Mouse (Mus musculus): ENCODE results near the gene Gm19345.

The Gm19345 gene

GRCm38 (mm10) chr7:19829694-19830093 is 22.1 kb upstream of the Gm19345 start:
- DNase-seq (ENCODE audit: low spot score): no peak

GRCm38 (mm10) chr7:19830682-19831156 is 21.1 kb upstream of the Gm19345 start:
- peak; percentile 95 for DNase-seq (ENCODE audit: low spot score)

GRCm38 (mm10) chr7:19831837-19832236 is 20.0 kb upstream of the Gm19345 start:
- no peak for DNase-seq (ENCODE audit: low spot score)

GRCm38 (mm10) chr7:19834055-19834454 is 17.7 kb upstream of the Gm19345 start:
- no peak for DNase-seq (ENCODE audit: low spot score)

- DNase-seq (ENCODE audit: low spot score): no peak
These were observed 15.0 kb upstream of the Gm19345 start for GRCm38 (mm10) chr7:19836843-19837242.

GRCm38 (mm10) chr7:19840371-19840770 is 11.4 kb upstream of the Gm19345 start:
- DNase-seq (ENCODE audit: low spot score): no peak

GRCm38 (mm10) chr7:19840936-19841335 is 10.9 kb upstream of the Gm19345 start:
- DNase-seq (ENCODE audit: low spot score): no peak

GRCm38 (mm10) chr7:19841686-19842413 is 10.0 kb upstream of the Gm19345 start:
- no peak for DNase-seq (ENCODE audit: low spot score)

- no peak for DNase-seq (ENCODE audit: low spot score)
These were observed 8.8 kb upstream of the Gm19345 start for GRCm38 (mm10) chr7:19842885-19843504.

- peak; percentile 78 for DNase-seq (ENCODE audit: low spot score)
These were observed 8.2 kb upstream of the Gm19345 start for GRCm38 (mm10) chr7:19843561-19843960.

GRCm38 (mm10) chr7:19844521-19845171 is 7.2 kb upstream of the Gm19345 start:
- no peak for DNase-seq (ENCODE audit: low spot score)

- no peak for DNase-seq (ENCODE audit: low spot score)
These were observed 1.7 kb downstream of the Gm19345 start for GRCm38 (mm10) chr7:19853526-19853925.

GRCm38 (mm10) chr7:19855663-19856062 is 3.9 kb downstream of the Gm19345 start:
- DNase-seq (ENCODE audit: low spot score): no peak

GRCm38 (mm10) chr7:19856283-19856682 is 4.5 kb downstream of the Gm19345 start:
- DNase-seq (ENCODE audit: low spot score): no peak

GRCm38 (mm10) chr7:19859740-19860139 is 7.9 kb downstream of the Gm19345 start:
- no peak for DNase-seq (ENCODE audit: low spot score)

GRCm38 (mm10) chr7:19861199-19861598 is 9.4 kb downstream of the Gm19345 start, which contains the start of gene Ceacam16:
TSS of gene Ceacam16 (minus strand) at chr7:19861299.
- no peak for DNase-seq (ENCODE audit: low spot score)

- no peak for DNase-seq (ENCODE audit: low spot score)
These were observed 12.4 kb downstream of the Gm19345 start for GRCm38 (mm10) chr7:19864241-19864640.

- DNase-seq (ENCODE audit: low spot score): no peak
These were observed 13.6 kb downstream of the Gm19345 start for GRCm38 (mm10) chr7:19865246-19866036.

GRCm38 (mm10) chr7:19866490-19866889 is 14.7 kb downstream of the Gm19345 start:
- DNase-seq (ENCODE audit: low spot score): no peak

- no peak for DNase-seq (ENCODE audit: low spot score)
These were observed 16.1 kb downstream of the Gm19345 start for GRCm38 (mm10) chr7:19867751-19868399.

- no peak for DNase-seq (ENCODE audit: low spot score)
These were observed 19.4 kb downstream of the Gm19345 start for GRCm38 (mm10) chr7:19871137-19871621.

Data from urinary bladder, postnatal 14 days (tissue).